Mouse (Mus musculus) left cerebral cortex, postnatal 36 days (tissue): ENCODE measurements around the gene Olfr1176. TPM values are rescaled to one million over a fixed set of nuclear protein-coding genes. Genes with fewer than 3 reads are reported as not detected.

Experiments
- DNase-seq, 2 experiments: peaks; one replicate each; pipeline ENCODE4 v3.0.0; 2021 to 2022; ENCODE audit warnings: low spot score in 2 of 2, mixed read lengths in 1 of 2
- intact Hi-C: fragments of 180-260 bp; cut with DNase I; formaldehyde crosslinking; loops from one replicate; pipeline ENCODE4 v1.15.1; 2025
- total RNA-seq, 2 experiments: library from RNA; stranded (reverse); gene quantifications; 2 replicates each; pipeline ENCODE4 v1.2.3; 2021

Gene Olfr1176
- not detected for total RNA-seq

- intact Hi-C loops = no loop called here
- DNase-seq = no peak
Measured at GRCm38 (mm10) chr2:88336421-88336820, at the start of gene Olfr1176. Gene Olfr1176, plus strand, starts transcription at chr2:88336721.

- intact Hi-C loops = no loop called here
- DNase-seq = no peak
Measured at GRCm38 (mm10) chr2:88315035-88315434, 21.5 kb upstream of the Olfr1176 start, which contains the start of gene Olfr1174-ps. Gene Olfr1174-ps, minus strand, starts transcription at chr2:88315135.

GRCm38 (mm10) chr2:88327115-88327514 lies 9.4 kb upstream of the Olfr1176 start, which contains the start of gene Olfr1175-ps:
Gene Olfr1175-ps, minus strand, starts transcription at chr2:88327215.
- intact Hi-C loops = no loop called here

GRCm38 (mm10) chr2:88346392-88346791 lies 9.9 kb downstream of the Olfr1176 start, which contains the start of gene Olfr1177-ps:
Gene Olfr1177-ps, minus strand, starts transcription at chr2:88346492.
- intact Hi-C loops = no loop called here
- DNase-seq = no peak

More at GRCm38 (mm10) chr2:88327115-88327514, 9.4 kb upstream of the Olfr1176 start, which contains the start of gene Olfr1175-ps:
- DNase-seq = no peak

- intact Hi-C loops = loop anchor here (5.0 kb wide), 1 partner anchor 1186 kb away; no protein-coding TSS in a partner anchor
- no peak for DNase-seq
Measured at GRCm38 (mm10) chr2:88356304-88356703, 19.8 kb downstream of the Olfr1176 start.

GRCm38 (mm10) chr2:88386762-88387161 lies 50.2 kb downstream of the Olfr1176 start, which contains the start of gene Olfr1178:
Gene Olfr1178, plus strand, starts transcription at chr2:88387062.
- no peak for DNase-seq
- intact Hi-C loops = no loop called here

Other genes starting within 250 kb of the Olfr1176 start
- gene Olfr1164, start 242.8 kb upstream of the Olfr1176 start, total RNA-seq = not detected
- not detected for gene Olfr1166, start 208.4 kb upstream of the Olfr1176 start, total RNA-seq
- not detected for gene Olfr1167, start 181.5 kb upstream of the Olfr1176 start, total RNA-seq
- gene Olfr1168, start 154.8 kb upstream of the Olfr1176 start, total RNA-seq = not detected
- gene Olfr1170, start 108.4 kb upstream of the Olfr1176 start, total RNA-seq = not detected
- gene Olfr1173, start 56.8 kb upstream of the Olfr1176 start, total RNA-seq = not detected
- gene Olfr1174-ps, start 21.6 kb upstream of the Olfr1176 start, total RNA-seq = not detected
- gene Olfr1175-ps, start 9.5 kb upstream of the Olfr1176 start, total RNA-seq = not detected
- gene Olfr1177-ps, start 9.8 kb downstream of the Olfr1176 start, total RNA-seq = not detected
- gene Olfr1178, start 50.3 kb downstream of the Olfr1176 start, total RNA-seq = not detected
- gene Olfr1179, start 69.7 kb downstream of the Olfr1176 start, total RNA-seq = not detected
- not detected for gene Olfr1180, start 82.4 kb downstream of the Olfr1176 start, total RNA-seq
- not detected for gene Olfr1181, start 89.5 kb downstream of the Olfr1176 start, total RNA-seq
- gene Gm13757, start 112.4 kb downstream of the Olfr1176 start, total RNA-seq = not detected
- not detected for gene Olfr1183, start 118.1 kb downstream of the Olfr1176 start, total RNA-seq
- not detected for gene Olfr1184, start 146.9 kb downstream of the Olfr1176 start, total RNA-seq
- not detected for gene Olfr1185-ps1, start 156.6 kb downstream of the Olfr1176 start, total RNA-seq
- gene Olfr1186, start 181.8 kb downstream of the Olfr1176 start, total RNA-seq = not detected
- not detected for gene Olfr1188, start 220.2 kb downstream of the Olfr1176 start, total RNA-seq
- not detected for gene Olfr1189, start 249.7 kb downstream of the Olfr1176 start, total RNA-seq